Mouse (Mus musculus) layer of hippocampus, adult 2 months (tissue): ENCODE data around the gene Dst. TPM values are rescaled to one million over a fixed set of nuclear protein-coding genes. Genes with fewer than 3 reads are reported as not detected.
A peak's percentile ranks its signal among the peaks of the same experiment; 100 is the strongest.

Source experiments
- DNase-seq, 2 experiments: peaks; one replicate each; pipeline ENCODE4 v3.0.0; 2022; ENCODE audit warnings: low spot score in 2 of 2
- H3K27ac ChIP-seq: fragments of 200-600 bp; 2 replicates; pipeline ENCODE4 v1.8.1; 2022
- H3K4me3 ChIP-seq: fragments of 200-600 bp; 2 replicates; pipeline ENCODE4 v1.8.1; 2022; ENCODE audit warnings: mild to moderate bottlenecking
- CTCF ChIP-seq: fragments of 200-600 bp; conservative IDR thresholded peaks from 2 replicates; pipeline ENCODE4 v1.8.1; 2022; ENCODE audit warnings: antibody characterized with exemption, mild to moderate bottlenecking, moderate library complexity
- total RNA-seq, 2 experiments: library from RNA; stranded (reverse); gene quantifications; 2 replicates each; pipeline ENCODE4 v1.2.3; 2021

The Dst gene
- total RNA-seq, 2 experiments from 2014 or later: 206 to 207 TPM

GRCm38 (mm10) chr1:34070474-34070873 lies 162.4 kb downstream of the Dst start:
- Histone ChIP-seq H3K27ac (no peak overlapping the region), H3K4me3 (no peak overlapping the region)
- DNase-seq: no peak
- no peak for TF ChIP-seq CTCF

- no peak for DNase-seq
- TF ChIP-seq CTCF: no peak
- H3K4me3 ChIP-seq: no peak overlapping the region
- no peak overlapping the region for H3K27ac ChIP-seq
These were observed 163.1 kb downstream of the Dst start for GRCm38 (mm10) chr1:34070991-34071639.

DNA sequence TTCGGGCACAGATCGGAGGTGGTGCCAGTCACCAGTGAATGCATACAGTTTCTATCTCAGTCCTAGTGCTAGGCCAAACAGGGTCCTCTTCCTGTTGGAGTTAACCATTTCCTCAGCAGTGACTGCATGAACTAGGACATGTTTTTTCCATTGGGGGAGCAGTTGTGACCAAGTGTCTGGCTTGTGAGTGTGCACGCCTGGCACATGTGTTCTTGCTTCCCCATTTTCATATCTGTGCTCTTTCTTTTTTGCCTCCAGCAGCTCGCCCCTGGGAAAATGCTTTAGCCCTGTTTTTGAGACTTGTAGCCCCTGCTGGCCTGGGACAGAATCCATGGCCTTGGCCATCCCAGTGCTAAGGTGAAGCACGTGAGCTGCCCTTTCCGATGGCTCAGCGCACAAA lies 164.2 kb downstream of the Dst start:
- TF ChIP-seq CTCF: no peak
- DNase-seq: no peak
- no peak overlapping the region for H3K4me3 ChIP-seq
- H3K27ac ChIP-seq: no peak overlapping the region

DNA sequence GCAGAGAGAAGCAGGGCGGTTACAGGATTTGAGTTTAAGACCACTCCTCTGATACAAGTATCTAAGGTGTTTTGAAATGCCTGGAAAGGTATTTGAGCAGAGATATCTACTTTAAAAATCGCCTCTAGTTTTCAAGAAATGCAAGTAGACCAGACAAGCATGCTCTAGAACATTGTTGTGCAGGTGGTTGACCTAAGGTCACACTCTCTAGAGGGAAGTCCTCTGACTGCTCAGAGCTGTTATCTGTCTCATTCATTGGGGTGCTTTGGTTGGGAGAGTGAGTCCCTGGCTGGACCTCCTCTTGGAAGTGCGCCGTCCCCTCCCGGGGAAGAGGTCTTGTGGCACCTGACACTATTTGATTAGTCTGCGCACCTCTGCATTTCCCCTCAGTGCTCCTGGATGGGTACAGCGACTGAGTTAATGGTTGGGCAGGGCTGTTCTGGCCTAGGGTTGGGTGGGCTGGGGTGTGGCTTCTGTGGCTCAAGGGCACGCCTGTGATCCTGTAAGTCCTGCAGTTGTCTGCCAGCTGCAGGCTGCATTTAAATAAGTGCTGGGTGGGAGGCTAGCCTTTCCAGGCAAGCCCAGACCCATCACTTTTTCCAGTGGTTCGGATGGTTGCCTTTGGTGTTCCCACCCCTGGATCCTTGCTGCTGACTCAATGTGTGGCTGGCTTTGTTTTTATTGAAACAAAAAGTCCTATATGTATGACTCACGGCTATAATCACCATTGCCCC lies 165.6 kb downstream of the Dst start:
- DNase-seq: no peak
- Histone ChIP-seq H3K27ac (no peak overlapping the region), H3K4me3 (no peak overlapping the region)
- TF ChIP-seq CTCF: no peak

GRCm38 (mm10) chr1:34074245-34075187 lies 166.5 kb downstream of the Dst start:
- no peak for TF ChIP-seq CTCF
- no peak for DNase-seq
- Histone ChIP-seq H3K4me3 (no peak overlapping the region), H3K27ac (no peak overlapping the region)

- no peak overlapping the region for H3K27ac ChIP-seq
- no peak overlapping the region for H3K4me3 ChIP-seq
- no peak for TF ChIP-seq CTCF
- DNase-seq: no peak
These were observed 168.8 kb downstream of the Dst start for GRCm38 (mm10) chr1:34076701-34077421.

GRCm38 (mm10) chr1:34077422-34077790 lies 169.4 kb downstream of the Dst start:
- TF ChIP-seq CTCF: no peak
- Histone ChIP-seq H3K4me3 (no peak overlapping the region), H3K27ac (no peak overlapping the region)
- no peak for DNase-seq

DNA sequence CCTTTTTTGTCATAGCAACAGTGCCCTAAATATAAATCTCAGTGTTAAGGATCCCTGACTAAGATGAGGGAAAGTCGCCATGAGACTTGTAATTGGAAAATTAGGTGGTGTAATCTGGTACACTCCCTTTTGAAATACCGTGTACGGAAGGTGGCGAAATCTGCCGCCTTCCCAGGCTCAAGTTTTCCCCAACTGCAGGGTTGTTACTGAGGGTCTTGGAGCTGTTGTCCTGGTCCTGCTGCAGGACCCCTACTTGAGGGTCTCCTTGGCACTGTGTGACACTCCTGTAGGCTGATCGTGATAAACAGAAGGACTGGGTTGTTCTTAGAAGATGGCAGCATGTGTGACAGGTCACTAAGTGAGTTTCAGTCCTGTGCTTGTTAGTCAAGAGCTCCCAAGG lies 169.9 kb downstream of the Dst start:
- TF ChIP-seq CTCF: no peak
- Histone ChIP-seq H3K4me3 (no peak overlapping the region), H3K27ac (no peak overlapping the region)
- no peak for DNase-seq

- no peak for TF ChIP-seq CTCF
- H3K4me3 ChIP-seq: no peak overlapping the region
- no peak overlapping the region for H3K27ac ChIP-seq
- DNase-seq: no peak
These were observed 181.0 kb downstream of the Dst start for GRCm38 (mm10) chr1:34089011-34089410.

- H3K27ac ChIP-seq: no peak overlapping the region
- no peak for TF ChIP-seq CTCF
- DNase-seq: no peak
- no peak overlapping the region for H3K4me3 ChIP-seq
These were observed 182.7 kb downstream of the Dst start for GRCm38 (mm10) chr1:34090700-34091099.

DNA sequence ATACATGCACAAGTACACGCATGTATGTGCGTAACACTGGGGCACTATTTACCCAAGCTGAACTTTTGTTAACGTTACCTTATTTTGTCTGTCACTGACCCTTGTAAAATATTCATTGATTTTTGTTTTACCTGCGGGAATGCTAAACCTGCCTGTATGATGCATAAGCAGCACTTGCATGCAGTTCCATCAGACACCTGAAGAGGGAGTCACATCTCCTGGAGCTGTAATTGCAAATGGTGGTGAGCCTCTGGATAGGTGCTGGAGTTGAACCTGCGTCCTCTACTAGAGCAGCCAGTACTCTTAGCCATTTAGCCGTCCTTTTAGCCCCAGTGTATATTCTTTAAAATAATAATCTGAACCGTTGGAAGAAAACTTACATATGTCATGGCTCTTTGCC lies 185.6 kb downstream of the Dst start:
- Histone ChIP-seq H3K27ac (no peak overlapping the region), H3K4me3 (no peak overlapping the region)
- no peak for DNase-seq
- TF ChIP-seq CTCF: peak; percentile 74

DNA sequence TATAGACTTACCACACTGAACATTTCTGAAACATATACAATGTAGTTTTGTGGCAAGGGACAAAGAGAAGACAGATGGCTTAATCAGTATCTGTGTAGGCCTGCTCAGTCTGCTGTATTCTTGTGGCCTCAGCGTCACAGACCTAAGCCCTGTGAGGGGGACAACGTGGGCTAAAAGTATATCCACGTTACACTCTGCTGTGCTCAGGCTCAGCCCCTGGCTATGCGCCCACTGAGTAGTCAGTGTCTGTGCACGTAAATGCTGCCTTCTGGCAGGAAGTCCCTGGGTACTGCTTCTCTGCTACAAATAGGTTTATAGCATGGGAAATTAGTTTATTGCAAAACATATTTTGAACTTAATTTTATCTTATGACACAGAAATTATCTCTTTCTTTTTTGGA lies 186.3 kb downstream of the Dst start:
- peak; percentile 20 to 34 for DNase-seq
- 0 out of 2 replicates have a peak, but pooled peaks have one; percentile 7 for TF ChIP-seq CTCF
- Histone ChIP-seq H3K27ac (peak overlapping the region; percentile 21; the same call in 1 of the 2 replicates), H3K4me3 (no peak overlapping the region)
